18 mouse cellular contexts compared by ENCODE assay signal in the genomic region with DNA sequence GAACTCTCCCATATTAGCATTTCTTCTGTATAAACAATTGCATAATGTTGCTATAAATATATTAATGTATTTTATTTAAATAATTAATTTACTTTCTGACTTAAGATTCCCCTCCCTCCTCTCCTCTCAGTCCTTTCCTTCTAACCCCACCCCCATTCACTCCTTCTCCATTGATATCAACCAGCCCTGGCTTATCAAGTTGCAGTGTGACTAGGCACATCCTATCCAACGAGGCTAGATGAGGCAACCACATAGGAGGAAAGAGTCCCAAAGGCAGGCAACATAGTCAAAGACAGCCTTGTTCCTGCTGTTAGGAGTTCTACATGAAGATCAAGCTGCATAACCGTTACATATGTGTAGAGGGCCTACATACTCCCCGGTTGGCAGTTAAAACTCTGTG.
"Had no signal": no experiment of that assay in that cellular context is flagged by ENCODE, and none has a peak within 500 bp of the region (broad histone marks: within the 10 kb centered on the region; RNA-seq: fewer than 3 reads in every experiment).

No protein-coding gene starts in this region.

- H3K9ac ChIP-seq: liver, embryonic 15.5 days; lung, embryonic 14.5 days; midbrain, embryonic 12.5 days; neural tube, embryonic 13.5 days had no signal

- H3K27me3 ChIP-seq: liver, embryonic 15.5 days; midbrain, embryonic 12.5 days; neural tube, embryonic 13.5 days had no signal

- DNase-seq: kidney, adult 2 months; kidney, postnatal 25 days; layer of hippocampus, adult 9-11 months; layer of hippocampus, postnatal 36 days; lung, embryonic 14.5 days; retina, postnatal 1 day; thymus, adult 18-20 months had no signal

- H3K27ac ChIP-seq: kidney, postnatal 0 days; layer of hippocampus, adult 2 months; left cerebral cortex, adult 2 months; liver, embryonic 15.5 days; macrophage; midbrain, embryonic 12.5 days; neural tube, embryonic 13.5 days had no signal

- H3K4me1 ChIP-seq: liver, embryonic 15.5 days; midbrain, embryonic 12.5 days; neural tube, embryonic 13.5 days had no signal

- H3K4me2 ChIP-seq: liver, embryonic 15.5 days; lung, embryonic 14.5 days; midbrain, embryonic 12.5 days; neural tube, embryonic 13.5 days had no signal

- ATAC-seq: intestine, postnatal 0 days; lung, postnatal 0 days; midbrain, embryonic 16.5 days had no signal

- H3K9me3 ChIP-seq: liver, embryonic 15.5 days; midbrain, embryonic 12.5 days; neural tube, embryonic 13.5 days had no signal

- H3K36me3 ChIP-seq: liver, embryonic 15.5 days; midbrain, embryonic 12.5 days; neural tube, embryonic 13.5 days had no signal

- H3K4me3 ChIP-seq: layer of hippocampus, adult 2 months; left cerebral cortex, adult 2 months; liver, embryonic 15.5 days; midbrain, embryonic 12.5 days; myocyte; neural tube, embryonic 13.5 days had no signal
